Comparison of ENCODE assay signal across 13 mouse cellular contexts in the genomic region with DNA sequence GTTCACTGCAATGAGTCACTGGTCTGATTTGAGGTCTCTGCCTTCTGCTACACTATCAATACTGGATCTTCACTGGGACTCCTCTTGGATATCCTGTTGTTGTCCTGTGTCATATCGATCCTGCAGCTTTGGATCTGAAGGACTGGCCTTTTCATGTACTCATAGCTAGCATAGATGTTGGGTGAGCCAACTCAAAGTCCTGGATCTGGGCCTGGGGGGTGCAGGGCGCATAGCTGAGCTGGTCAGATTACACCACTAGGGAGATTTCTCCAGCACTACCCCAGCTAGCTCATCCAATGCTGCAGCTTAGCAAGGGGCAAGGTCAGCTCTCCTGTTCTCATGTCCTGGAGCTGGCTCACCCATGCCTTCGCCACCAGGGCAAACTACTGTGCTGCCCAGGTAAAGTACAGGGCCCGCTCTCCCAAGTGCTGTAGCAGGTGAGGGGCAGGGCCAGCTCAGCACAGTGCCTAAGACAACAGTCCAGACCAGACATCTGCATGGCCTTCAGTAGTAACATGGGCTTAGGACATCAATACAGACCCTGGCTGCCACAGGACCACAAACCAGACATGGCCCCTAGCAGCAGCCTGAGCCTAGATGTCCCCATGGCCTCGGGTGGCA. TPM values are rescaled to one million over a fixed set of nuclear protein-coding genes. Genes with fewer than 3 reads are reported as not detected.
DNase-seq lines count a peak whose midpoint lies in the region; ATAC-seq and TF ChIP-seq lines count a peak whose summit lies in the region.
"Had no signal": no experiment of that assay in that cellular context is flagged by ENCODE, and none has a peak within 500 bp of the region (broad histone marks: within the 10 kb centered on the region; RNA-seq: fewer than 3 reads in every experiment).

No protein-coding gene starts in this region.

- no peaks in the 10 kb centered on the region for H3K9me3 ChIP-seq in lung, embryonic 16.5 days (ENCODE audit: control insufficient read depth, low read length)
- H3K9me3 ChIP-seq in heart, embryonic 13.5 days, result no peaks in the 10 kb centered on the region
- no peaks in the 10 kb centered on the region for H3K9me3 ChIP-seq in liver, postnatal 0 days (ENCODE audit: low read length)

- no peaks in the 10 kb centered on the region for H3K36me3 ChIP-seq in lung, embryonic 16.5 days (ENCODE audit: control insufficient read depth, insufficient read depth, low read length)
- peaks cover 8% of the 10 kb centered on the region for H3K36me3 ChIP-seq in heart, embryonic 13.5 days
- H3K36me3 ChIP-seq in liver, postnatal 0 days (replicated peaks; ENCODE audit: insufficient read depth, low read length), result 0 out of 2 replicates have a peak, but pooled peaks cover 2% of the 10 kb centered on the region

- no peak for ATAC-seq in lung, embryonic 16.5 days (ENCODE audit: low read depth)
- ATAC-seq in heart, embryonic 13.5 days (ENCODE audit: extremely low read depth, insufficient number of reproducible peaks, low FRiP score, low TSS enrichment), result no peak
- peak; percentile 92 for ATAC-seq in liver, postnatal 0 days
- ATAC-seq: forebrain, embryonic 14.5 days had no signal

- TF ChIP-seq POLR2A in lung, adult 2 months (IDR thresholded peaks at IDR 0.05; ENCODE audit: borderline replicate concordance, extremely low read depth, low read depth, low read length), result no peak

- H3K27ac ChIP-seq in lung, embryonic 16.5 days (ENCODE audit: low read length), result no peak overlapping the region
- peak overlapping the region; percentile 45 for H3K27ac ChIP-seq in heart, embryonic 13.5 days (replicated peaks)
- H3K27ac ChIP-seq in liver, postnatal 0 days (ENCODE audit: low read depth), result peak overlapping the region; percentile 1; the same call in 1 of the 2 replicates

- no peak overlapping the region for H3K4me2 ChIP-seq in lung, embryonic 16.5 days (ENCODE audit: low read depth, low read length)
- no peak overlapping the region for H3K4me2 ChIP-seq in heart, embryonic 13.5 days
- no peak overlapping the region for H3K4me2 ChIP-seq in liver, postnatal 0 days (ENCODE audit: low read depth, low read length)

- DNase-seq in gastrocnemius, adult 18-20 months (ENCODE audit: low spot score), result peak; percentile 40
- DNase-seq in gastrocnemius, postnatal 10 days, result no peak
- no peak for DNase-seq in lung, adult 2 months
- peak; percentile 42 for DNase-seq in liver, postnatal 0 days
- no peak for DNase-seq in frontal cortex, postnatal 10 days (ENCODE audit: low spot score in 2 of 2)
- no peak for DNase-seq in urinary bladder, postnatal 10 days (ENCODE audit: low spot score)
- DNase-seq: cerebellum, adult 18-20 months; kidney, postnatal 36 days; lung, postnatal 10 days; midbrain, embryonic 14.5 days had no signal

- TF ChIP-seq CTCF in lung, adult 2 months (IDR thresholded peaks at IDR 0.05; ENCODE audit: insufficient read depth, low read length), result no peak
- TF ChIP-seq CTCF in liver, postnatal 0 days (IDR thresholded peaks at IDR 0.05; ENCODE audit: low read depth), result peak; percentile 14; the same call in 1 of the 2 replicates

- TF ChIP-seq EP300 in liver, postnatal 0 days (IDR thresholded peaks at IDR 0.05; ENCODE audit: low read depth), result no peak

- no peaks in the 10 kb centered on the region for H3K4me1 ChIP-seq in lung, embryonic 16.5 days (replicated peaks; ENCODE audit: control insufficient read depth, insufficient read depth, low read length)
- H3K4me1 ChIP-seq in lung, adult 2 months (ENCODE audit: control insufficient read depth, insufficient read depth, low read length), result peaks cover 16% of the 10 kb centered on the region
- peaks cover 55% of the 10 kb centered on the region for H3K4me1 ChIP-seq in heart, embryonic 13.5 days
- peaks cover 5% of the 10 kb centered on the region; the same call in 1 of the 2 replicates for H3K4me1 ChIP-seq in liver, postnatal 0 days (ENCODE audit: insufficient read depth)

- no peak overlapping the region for H3K4me3 ChIP-seq in lung, embryonic 16.5 days (ENCODE audit: low read length)
- H3K4me3 ChIP-seq in lung, adult 2 months (replicated peaks; ENCODE audit: extremely low read depth, low read depth, low read length), result no peak overlapping the region
- H3K4me3 ChIP-seq in heart, embryonic 13.5 days, result no peak overlapping the region
- H3K4me3 ChIP-seq in liver, postnatal 0 days (ENCODE audit: low read depth, low read length), result no peak overlapping the region

- H3K27me3 ChIP-seq in lung, embryonic 16.5 days (ENCODE audit: control insufficient read depth, insufficient read depth, low read depth, low read length), result no peaks in the 10 kb centered on the region
- no peaks in the 10 kb centered on the region for H3K27me3 ChIP-seq in heart, embryonic 13.5 days (replicated peaks)
- no peaks in the 10 kb centered on the region for H3K27me3 ChIP-seq in liver, postnatal 0 days (ENCODE audit: insufficient read depth, low read length)

- H3K9ac ChIP-seq in lung, embryonic 16.5 days (ENCODE audit: low read length), result 0 out of 2 replicates have a peak overlapping the region, but pooled peaks have one; percentile 24
- H3K9ac ChIP-seq in heart, embryonic 13.5 days, result 0 out of 2 replicates have a peak overlapping the region, but pooled peaks have one; percentile 14
- H3K9ac ChIP-seq in liver, postnatal 0 days (replicated peaks), result no peak overlapping the region

- WGBS in lung, embryonic 16.5 days, result 89% methylated on average over 5 of the region's 5 CpGs
- 83% methylated on average over 5 of the region's 5 CpGs for WGBS in lung, adult 2 months
- WGBS in heart, embryonic 13.5 days, result 85% methylated on average over 5 of the region's 5 CpGs
- 81% methylated on average over 5 of the region's 5 CpGs for WGBS in liver, postnatal 0 days (ENCODE audit: insufficient replicate concordance)

RNA-seq across cellular contexts. Expression of gene Dusp16, which starts 27.9 kb away (rescaled TPM):
- total RNA-seq in gastrocnemius, adult 18-20 months (2021), result 10 to 100 TPM; 12.2 to 16.7 TPM
- total RNA-seq in gastrocnemius, postnatal 10 days (2021), result 10 to 100 TPM; 15.1 to 18.4 TPM
- polyA plus RNA-seq in lung, embryonic 16.5 days (2015; fragmentation: Nextera tagmentation; extraction: Ambion mirVana), result 9.7 and 10.9 TPM in 2 replicates
- 19.5 and 21.1 TPM in 2 replicates for polyA plus RNA-seq in lung, adult 2 months (2012; rRNA removed)
- polyA plus RNA-seq in heart, embryonic 13.5 days (2015; fragmentation: Nextera tagmentation; extraction: Ambion mirVana), result 14.2 and 16.6 TPM in 2 replicates
- 4.5 and 5.3 TPM in 2 replicates for polyA plus RNA-seq in liver, postnatal 0 days (2015; fragmentation: Nextera tagmentation; extraction: Ambion mirVana)

Comparison
In these comparisons a context has a peak if more than half of its experiments do, and no peak if none do; other contexts are left out.
1. DNase-seq: peak in gastrocnemius, adult 18-20 months (single experiment) and liver, postnatal 0 days (single experiment); none in gastrocnemius, postnatal 10 days (single experiment), lung, adult 2 months (single experiment), frontal cortex, postnatal 10 days (0 of 2) and urinary bladder, postnatal 10 days (single experiment).